Mouse (Mus musculus): ENCODE measurements around the gene Parp11. TPM values are rescaled to one million over a fixed set of nuclear protein-coding genes. Genes with fewer than 3 reads are reported as not detected.
A peak's percentile ranks its signal among the peaks of the same experiment; 100 is the strongest.

Gene Parp11
- 7.4 and 27.7 TPM in 2 replicates for polyA plus RNA-seq (2011; ENCODE audit: insufficient read depth, insufficient read length, low replicate concordance, missing spikeins)

DNA sequence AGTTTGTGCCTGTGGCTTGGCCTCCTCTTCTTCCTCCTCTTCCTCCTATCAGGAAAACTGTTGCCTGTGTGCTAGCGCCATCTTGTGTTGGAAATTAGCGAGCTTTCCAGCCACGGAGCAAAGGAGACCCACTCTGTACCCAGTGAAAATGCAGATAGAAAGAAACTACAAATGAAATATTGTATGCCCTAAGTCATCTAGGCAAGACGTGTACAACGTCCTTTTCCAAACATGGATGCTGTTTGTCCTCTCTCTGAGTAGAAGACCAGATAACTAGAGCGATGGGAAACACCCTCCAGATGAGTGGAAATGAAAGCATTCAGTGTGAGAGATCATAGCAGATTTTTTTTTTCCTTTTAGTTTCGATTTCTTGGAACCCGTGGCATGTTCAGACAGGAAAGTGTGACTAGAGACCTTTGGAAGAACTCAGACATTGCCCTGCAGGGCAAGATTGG, at the start of gene Parp11:
Gene Parp11, plus strand, starts transcription at position 405 of the 455 bp plus-strand sequence.
- TF ChIP-seq POLR2A (IDR thresholded peaks at IDR 0.05; ENCODE audit: borderline replicate concordance, control insufficient read depth, low read depth, low read length) = no peak
- peak; percentile 83 for TF ChIP-seq CTCF (IDR thresholded peaks at IDR 0.05; ENCODE audit: control insufficient read depth, insufficient read depth, low read length)
- no peaks in the 10 kb centered on the region; the same call in none of the 2 replicates for H3K4me1 ChIP-seq (ENCODE audit: control insufficient read depth, insufficient read depth, low read length)
- H3K4me3 ChIP-seq (replicated peaks; ENCODE audit: control insufficient read depth, low read depth, low read length) = peak within 1 kb of the TSS; percentile 51
- peak within 1 kb of the TSS; percentile 55; the same call in 1 of the 2 replicates for H3K27ac ChIP-seq (ENCODE audit: control insufficient read depth, insufficient read depth, low read depth, low read length, poor library complexity)
- WGBS = 1% methylated on average over 8 of the region's 8 CpGs

- TF ChIP-seq POLR2A (IDR thresholded peaks at IDR 0.05; ENCODE audit: borderline replicate concordance, control insufficient read depth, low read depth, low read length) (no peak), CTCF (IDR thresholded peaks at IDR 0.05; ENCODE audit: control insufficient read depth, insufficient read depth, low read length) (no peak)
- H3K4me1 ChIP-seq (ENCODE audit: control insufficient read depth, insufficient read depth, low read length) = peaks cover 3% of the 10 kb centered on the region; the same call in 1 of the 2 replicates
- no peak overlapping the region for H3K27ac ChIP-seq (ENCODE audit: control insufficient read depth, insufficient read depth, low read depth, low read length, poor library complexity)
- H3K4me3 ChIP-seq (replicated peaks; ENCODE audit: control insufficient read depth, low read depth, low read length) = no peak overlapping the region
- 12% methylated on average over 2 of the region's 2 CpGs for WGBS
Measured at GRCm38 (mm10) chr6:127398073-127398472, 48.6 kb upstream of the Parp11 start.

- TF ChIP-seq CTCF (IDR thresholded peaks at IDR 0.05; ENCODE audit: control insufficient read depth, insufficient read depth, low read length) (no peak), POLR2A (IDR thresholded peaks at IDR 0.05; ENCODE audit: borderline replicate concordance, control insufficient read depth, low read depth, low read length) (no peak)
- no peak overlapping the region for H3K27ac ChIP-seq (ENCODE audit: control insufficient read depth, insufficient read depth, low read depth, low read length, poor library complexity)
- H3K4me3 ChIP-seq (replicated peaks; ENCODE audit: control insufficient read depth, low read depth, low read length) = no peak overlapping the region
- peaks cover 3% of the 10 kb centered on the region; the same call in 1 of the 2 replicates for H3K4me1 ChIP-seq (ENCODE audit: control insufficient read depth, insufficient read depth, low read length)
- 14% methylated on average over 3 of the region's 3 CpGs for WGBS
Measured at GRCm38 (mm10) chr6:127401419-127401818, 45.2 kb upstream of the Parp11 start.

- TF ChIP-seq POLR2A (IDR thresholded peaks at IDR 0.05; ENCODE audit: borderline replicate concordance, control insufficient read depth, low read depth, low read length) = no peak
- TF ChIP-seq CTCF (IDR thresholded peaks at IDR 0.05; ENCODE audit: control insufficient read depth, insufficient read depth, low read length) = no peak
- no peaks in the 10 kb centered on the region; the same call in 1 of the 2 replicates for H3K4me1 ChIP-seq (ENCODE audit: control insufficient read depth, insufficient read depth, low read length)
- no peak overlapping the region for H3K4me3 ChIP-seq (replicated peaks; ENCODE audit: control insufficient read depth, low read depth, low read length)
- no peak overlapping the region for H3K27ac ChIP-seq (ENCODE audit: control insufficient read depth, insufficient read depth, low read depth, low read length, poor library complexity)
- 73% methylated on average over 13 of the region's 13 CpGs for WGBS
Measured at GRCm38 (mm10) chr6:127404070-127404810, 42.4 kb upstream of the Parp11 start.

DNA sequence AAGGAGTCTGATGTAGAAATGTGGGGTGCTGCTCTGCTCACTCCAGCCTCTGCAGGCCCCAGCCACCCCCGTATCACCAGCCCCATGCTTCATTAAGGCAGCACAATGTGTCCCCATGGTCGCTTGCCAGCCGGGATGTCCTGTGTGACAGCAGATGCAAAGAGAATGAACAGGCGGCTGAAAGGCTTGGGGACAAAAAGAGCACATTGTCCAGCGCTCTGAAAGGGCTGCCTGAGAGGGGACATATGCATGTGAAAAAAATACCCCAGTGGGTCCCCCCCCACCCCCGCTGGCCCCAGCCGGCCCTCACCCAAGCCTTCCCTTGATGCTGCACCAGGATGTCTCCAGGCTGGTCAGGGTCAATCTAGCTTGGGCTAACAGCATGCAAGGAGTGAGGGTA, 41.0 kb upstream of the Parp11 start:
- no peak overlapping the region for H3K27ac ChIP-seq (ENCODE audit: control insufficient read depth, insufficient read depth, low read depth, low read length, poor library complexity)
- no peaks in the 10 kb centered on the region; the same call in 1 of the 2 replicates for H3K4me1 ChIP-seq (ENCODE audit: control insufficient read depth, insufficient read depth, low read length)
- TF ChIP-seq POLR2A (IDR thresholded peaks at IDR 0.05; ENCODE audit: borderline replicate concordance, control insufficient read depth, low read depth, low read length) (no peak), CTCF (IDR thresholded peaks at IDR 0.05; ENCODE audit: control insufficient read depth, insufficient read depth, low read length) (no peak)
- 84% methylated on average over 7 of the region's 7 CpGs for WGBS
- no peak overlapping the region for H3K4me3 ChIP-seq (replicated peaks; ENCODE audit: control insufficient read depth, low read depth, low read length)

GRCm38 (mm10) chr6:127407742-127408141, 38.9 kb upstream of the Parp11 start:
- WGBS = 2% methylated on average over 4 of the region's 4 CpGs
- Histone ChIP-seq H3K4me3 (replicated peaks; ENCODE audit: control insufficient read depth, low read depth, low read length) (no peak overlapping the region), H3K27ac (ENCODE audit: control insufficient read depth, insufficient read depth, low read depth, low read length, poor library complexity) (no peak overlapping the region), H3K4me1 (ENCODE audit: control insufficient read depth, insufficient read depth, low read length) (no peaks in the 10 kb centered on the region; the same call in 1 of the 2 replicates)
- no peak for TF ChIP-seq CTCF (IDR thresholded peaks at IDR 0.05; ENCODE audit: control insufficient read depth, insufficient read depth, low read length)
- no peak for TF ChIP-seq POLR2A (IDR thresholded peaks at IDR 0.05; ENCODE audit: borderline replicate concordance, control insufficient read depth, low read depth, low read length)

DNA sequence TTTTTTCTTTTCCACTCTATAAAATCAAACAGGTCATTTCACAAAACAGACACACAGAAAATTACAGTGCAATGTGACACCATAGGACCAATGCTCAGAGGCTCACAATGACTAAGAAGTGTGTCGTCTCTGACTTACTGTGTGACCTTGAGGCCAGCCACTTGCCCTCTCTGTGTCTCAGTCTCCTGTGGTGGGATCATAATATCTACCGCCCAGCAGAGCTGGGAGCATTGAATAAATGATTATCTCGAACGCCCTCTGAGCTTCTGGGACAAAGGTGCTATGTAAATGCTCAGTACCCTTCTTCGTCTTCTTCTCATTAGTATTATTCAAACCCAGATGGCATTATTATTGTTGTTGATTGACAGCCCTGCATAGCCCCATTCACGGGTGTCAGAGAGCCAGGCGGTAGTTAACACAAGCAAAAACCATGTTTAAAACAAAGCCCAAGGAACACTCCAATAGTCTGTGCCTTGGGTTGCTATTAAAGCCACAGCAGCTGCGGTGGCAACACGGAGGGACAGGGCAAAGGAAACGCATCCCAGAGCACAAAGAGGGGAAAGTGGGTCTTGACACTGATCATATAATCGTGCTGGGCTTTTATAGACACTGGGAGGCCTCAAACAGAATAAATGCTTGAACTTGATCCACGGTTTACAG, 29.0 kb upstream of the Parp11 start:
- WGBS = 78% methylated on average over 12 of the region's 12 CpGs
- TF ChIP-seq CTCF (IDR thresholded peaks at IDR 0.05; ENCODE audit: control insufficient read depth, insufficient read depth, low read length) (no peak), POLR2A (IDR thresholded peaks at IDR 0.05; ENCODE audit: borderline replicate concordance, control insufficient read depth, low read depth, low read length) (no peak)
- Histone ChIP-seq H3K4me3 (replicated peaks; ENCODE audit: control insufficient read depth, low read depth, low read length) (no peak overlapping the region), H3K27ac (ENCODE audit: control insufficient read depth, insufficient read depth, low read depth, low read length, poor library complexity) (no peak overlapping the region), H3K4me1 (ENCODE audit: control insufficient read depth, insufficient read depth, low read length) (no peaks in the 10 kb centered on the region)

DNA sequence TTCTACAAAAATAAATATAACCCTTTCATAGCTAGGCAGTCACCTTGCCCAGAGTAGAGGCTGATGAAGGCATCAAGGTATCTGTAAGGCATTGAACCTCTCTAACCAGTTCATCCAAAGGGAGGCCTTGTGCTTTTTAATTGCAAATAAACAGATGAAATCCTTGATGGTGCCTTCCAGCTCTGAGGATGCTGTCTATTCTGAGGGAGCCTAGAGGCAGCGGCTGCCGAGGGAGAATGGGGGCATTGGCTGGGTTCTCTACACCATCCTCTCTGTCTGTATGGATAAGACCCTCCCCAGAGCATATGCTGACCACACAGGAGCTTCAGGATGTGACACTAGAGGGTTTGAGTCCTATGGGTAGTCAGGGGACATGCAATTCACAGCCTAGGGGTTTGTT, 28.3 kb upstream of the Parp11 start:
- WGBS = 73% methylated on average over 2 of the region's 2 CpGs
- Histone ChIP-seq H3K4me3 (replicated peaks; ENCODE audit: control insufficient read depth, low read depth, low read length) (no peak overlapping the region), H3K4me1 (ENCODE audit: control insufficient read depth, insufficient read depth, low read length) (no peaks in the 10 kb centered on the region), H3K27ac (ENCODE audit: control insufficient read depth, insufficient read depth, low read depth, low read length, poor library complexity) (no peak overlapping the region)
- TF ChIP-seq POLR2A (IDR thresholded peaks at IDR 0.05; ENCODE audit: borderline replicate concordance, control insufficient read depth, low read depth, low read length) (no peak), CTCF (IDR thresholded peaks at IDR 0.05; ENCODE audit: control insufficient read depth, insufficient read depth, low read length) (no peak)

Data from bone marrow, adult 2 months (tissue).